Mouse (Mus musculus) gastrocnemius, postnatal 36 days (tissue): ENCODE data around the gene Stk32c. TPM values are rescaled to one million over a fixed set of nuclear protein-coding genes. Genes with fewer than 3 reads are reported as not detected.

Experiments
- DNase-seq, 2 experiments: peaks; one replicate each; pipeline ENCODE4 v3.0.0; 2022
- intact Hi-C: fragments of 180-260 bp; cut with DNase I; formaldehyde crosslinking; loops from one replicate; pipeline ENCODE4 v1.15.1; 2025
- long read RNA-seq, 2 experiments: library from polyadenylated mRNA; stranded (forward); transcript quantifications; one replicate each; pipeline ENCODE4 v2.0.0; 2021
- total RNA-seq, 2 experiments: library from RNA; stranded (reverse); gene quantifications; 2 replicates each; pipeline ENCODE4 v1.2.3; 2021

Stk32c gene
- total RNA-seq, result under 1 TPM; 0.10 to 0.38 TPM
- long read RNA-seq, experiment 1, result 0 reads
- long read RNA-seq, experiment 2, result 0 reads

DNA sequence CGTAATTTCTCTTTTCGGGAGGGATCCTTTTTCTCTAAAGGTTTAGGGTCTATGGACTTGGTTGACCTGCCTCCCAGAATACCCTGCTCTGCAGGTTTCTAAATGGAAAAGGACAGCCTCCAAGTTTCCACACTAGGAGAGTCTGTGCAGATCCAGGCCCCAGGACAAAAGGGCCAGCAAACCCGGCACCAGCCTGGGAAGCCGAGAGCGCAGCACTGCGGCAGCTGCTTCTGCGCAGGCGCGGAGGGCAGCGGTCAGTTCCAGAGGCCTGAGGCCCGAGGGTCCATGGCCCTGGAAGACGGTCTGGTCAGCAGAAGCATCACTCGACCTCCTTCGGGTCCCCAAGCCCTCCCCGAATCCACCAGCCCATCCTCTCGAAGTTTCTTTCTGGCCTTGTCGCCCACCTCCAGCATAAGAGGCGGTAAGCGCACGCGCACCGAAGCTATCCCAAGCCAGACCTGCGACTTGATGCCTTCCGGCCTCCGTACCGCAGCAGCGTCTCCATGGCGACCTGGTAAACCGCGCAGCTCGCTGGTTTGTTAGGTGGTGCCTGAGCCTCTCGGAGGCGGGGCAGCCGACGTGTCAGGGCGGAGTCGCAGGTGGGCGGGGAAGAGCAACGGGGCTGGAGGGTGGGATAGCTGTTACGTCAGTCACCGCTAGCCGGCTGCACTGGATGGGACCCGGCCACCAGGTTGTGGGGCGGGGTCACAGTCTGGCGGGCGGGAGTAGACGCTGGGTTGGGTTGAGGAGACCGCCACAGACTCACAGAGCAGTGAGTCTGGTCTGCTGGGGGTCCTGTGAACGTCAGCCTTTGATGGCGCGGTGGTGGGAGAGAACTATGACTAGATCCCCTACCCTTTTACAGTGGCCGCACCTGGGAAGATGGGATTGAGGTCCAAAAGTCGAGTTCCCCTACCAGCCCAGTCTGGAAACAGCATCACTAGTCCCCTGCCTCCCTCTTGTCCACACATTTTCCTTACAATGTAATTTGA lies at the start of gene Stk32c, which contains the start of gene Lrrc27:
TSS of gene Stk32c (minus strand) at position 554 of the 992 bp plus-strand sequence.
TSS of gene Lrrc27 (plus strand) at position 235 of the 992 bp plus-strand sequence.
- DNase-seq, result peak; percentile 95 to 97
- intact Hi-C loops, result no loop called here

DNA sequence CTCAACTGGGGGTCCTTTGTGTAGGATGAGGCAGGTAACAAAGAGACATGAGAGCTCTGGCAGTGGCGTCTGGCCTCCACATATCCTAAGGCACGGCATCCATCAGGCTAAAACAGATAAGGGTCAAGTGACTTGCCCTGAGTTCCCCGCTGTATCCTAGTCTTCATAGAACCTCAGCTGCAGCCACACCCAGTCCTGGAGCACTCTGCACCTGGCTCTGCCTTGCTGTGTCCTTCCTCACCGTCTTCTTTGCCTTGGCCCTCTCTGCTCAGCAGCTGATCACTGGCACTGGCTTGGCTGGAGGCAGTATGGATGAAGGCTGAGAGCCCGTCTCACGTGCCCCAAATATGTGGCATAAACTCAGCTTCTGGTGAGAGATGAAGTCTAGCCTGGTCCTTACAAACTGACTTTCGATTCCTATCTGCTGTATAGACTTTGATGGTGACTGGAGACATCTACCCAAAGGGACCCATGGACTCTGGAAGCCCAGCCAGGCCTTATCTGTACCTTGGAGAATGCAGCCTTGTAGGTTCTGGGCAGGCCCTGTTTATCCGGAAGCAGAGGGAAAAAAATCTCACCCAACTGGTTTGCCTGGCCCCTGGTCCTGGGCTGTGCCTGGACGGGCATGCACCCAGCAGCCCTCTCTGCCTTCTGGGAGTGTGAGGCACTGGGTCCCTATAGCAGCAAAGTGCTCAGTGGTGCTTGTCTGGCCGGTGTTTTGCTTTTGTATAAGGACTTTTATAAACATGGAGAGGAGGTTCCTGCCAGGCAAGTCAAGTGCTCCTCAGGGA lies 44.8 kb upstream of the Stk32c start:
- no peak for DNase-seq
- intact Hi-C loops, result no loop called here

DNA sequence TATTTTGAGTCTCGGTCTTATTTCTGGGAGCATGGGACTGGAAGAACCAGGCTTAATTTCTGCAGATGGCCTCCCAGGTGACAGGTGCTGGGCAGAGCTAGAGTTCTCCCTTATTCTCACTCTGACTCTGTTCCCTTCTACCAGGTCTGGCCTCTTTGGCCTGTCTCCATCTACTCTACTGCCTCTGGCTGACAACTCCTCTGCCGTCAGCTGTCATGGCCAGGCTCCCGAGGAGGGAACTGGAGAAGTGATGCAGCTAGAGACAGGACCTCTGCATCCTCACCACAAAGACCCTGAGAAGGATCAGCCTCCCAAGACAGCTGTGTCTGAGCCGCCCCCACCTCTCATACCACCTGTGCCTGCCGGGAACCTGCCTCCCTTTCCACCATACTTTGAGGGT lies 41.5 kb upstream of the Stk32c start:
- intact Hi-C loops, result no loop called here
- no peak for DNase-seq

DNA sequence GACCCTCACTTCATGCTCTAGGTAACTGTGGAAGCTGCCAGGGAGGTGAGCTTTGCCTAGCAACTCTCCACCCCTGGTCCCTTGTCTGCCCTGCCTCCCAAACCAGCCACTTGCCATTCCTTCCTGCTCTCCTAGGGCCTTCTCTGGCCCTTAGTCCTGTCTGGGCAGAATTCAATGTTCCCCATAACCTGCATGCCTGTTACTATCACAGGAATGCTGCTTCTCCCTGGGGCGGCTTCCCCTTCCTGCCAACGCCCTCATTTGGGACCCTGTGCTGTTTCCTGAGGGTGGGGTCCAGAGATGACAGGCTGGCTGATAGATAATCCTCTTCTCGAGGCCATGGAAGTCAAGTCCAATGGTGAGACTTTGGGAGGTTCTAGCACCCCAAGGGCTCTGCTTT lies 40.4 kb upstream of the Stk32c start:
- DNase-seq, result no peak

DNA sequence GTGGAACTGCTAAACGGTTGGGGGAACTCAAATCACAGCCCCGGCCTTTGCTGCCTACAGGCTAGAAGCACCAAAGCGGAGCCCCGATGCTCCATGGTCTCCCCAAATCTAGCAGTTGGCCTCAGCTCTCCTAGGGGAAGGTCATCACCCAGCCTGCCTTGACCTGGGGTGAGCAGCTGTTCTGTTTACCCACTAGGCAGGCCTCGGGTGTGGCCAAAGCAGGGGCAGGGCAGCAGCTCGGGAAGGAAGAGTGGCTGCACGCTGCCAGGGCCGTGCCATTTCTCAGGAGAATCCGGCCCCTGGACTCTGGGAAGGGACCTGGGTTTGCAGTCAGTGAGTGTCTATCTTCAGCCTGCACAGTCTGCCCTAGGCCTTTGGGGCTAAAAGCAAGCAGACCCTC lies 39.9 kb upstream of the Stk32c start:
- no peak for DNase-seq
- intact Hi-C loops, result no loop called here

More for the DNA sequence above, 40.4 kb upstream of the Stk32c start:
- intact Hi-C loops, result no loop called here

DNA sequence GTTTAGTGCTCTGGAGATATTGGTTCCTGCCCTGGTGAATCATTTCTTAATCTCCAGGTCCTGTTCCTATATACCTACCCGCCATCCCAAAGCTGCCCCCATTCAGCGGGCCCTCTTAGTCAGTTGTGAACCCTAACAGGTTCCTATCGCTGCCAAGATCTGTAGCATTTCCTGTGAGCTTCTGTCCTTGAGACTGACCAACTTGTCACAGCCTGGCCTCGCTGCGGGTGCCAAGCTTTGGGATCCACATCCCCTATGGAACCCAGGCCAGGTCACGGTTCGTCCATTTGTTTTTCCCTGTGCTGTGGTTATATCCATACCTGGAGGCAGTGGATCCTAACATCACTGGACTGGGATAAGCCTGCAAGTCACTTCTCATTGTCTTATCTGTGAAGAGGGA lies 39.5 kb upstream of the Stk32c start:
- intact Hi-C loops, result no loop called here
- DNase-seq, result no peak

DNA sequence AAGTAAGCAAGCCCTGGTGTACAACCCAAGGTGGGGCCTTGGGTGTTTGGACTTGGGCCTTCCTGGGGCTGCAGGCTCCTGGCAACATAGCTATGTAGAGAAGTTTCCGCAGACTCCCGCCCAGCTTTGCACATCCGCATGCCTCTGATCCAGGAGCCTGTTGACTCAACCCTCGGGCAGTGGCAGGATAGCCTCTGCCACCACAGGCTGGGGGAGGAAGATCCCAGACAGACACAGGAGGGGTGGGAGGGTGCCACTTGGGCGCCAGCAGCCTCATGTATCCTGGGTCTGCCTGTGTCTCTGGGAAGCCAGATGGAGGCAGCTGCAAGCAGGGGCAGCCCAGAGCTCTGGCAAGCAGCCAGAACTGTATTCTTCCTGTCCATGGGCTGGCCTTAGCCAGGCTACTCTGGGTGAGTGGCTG lies 38.8 kb upstream of the Stk32c start:
- peak in 1 of 2 experiments; percentile 51 for DNase-seq
- intact Hi-C loops, result no loop called here

DNA sequence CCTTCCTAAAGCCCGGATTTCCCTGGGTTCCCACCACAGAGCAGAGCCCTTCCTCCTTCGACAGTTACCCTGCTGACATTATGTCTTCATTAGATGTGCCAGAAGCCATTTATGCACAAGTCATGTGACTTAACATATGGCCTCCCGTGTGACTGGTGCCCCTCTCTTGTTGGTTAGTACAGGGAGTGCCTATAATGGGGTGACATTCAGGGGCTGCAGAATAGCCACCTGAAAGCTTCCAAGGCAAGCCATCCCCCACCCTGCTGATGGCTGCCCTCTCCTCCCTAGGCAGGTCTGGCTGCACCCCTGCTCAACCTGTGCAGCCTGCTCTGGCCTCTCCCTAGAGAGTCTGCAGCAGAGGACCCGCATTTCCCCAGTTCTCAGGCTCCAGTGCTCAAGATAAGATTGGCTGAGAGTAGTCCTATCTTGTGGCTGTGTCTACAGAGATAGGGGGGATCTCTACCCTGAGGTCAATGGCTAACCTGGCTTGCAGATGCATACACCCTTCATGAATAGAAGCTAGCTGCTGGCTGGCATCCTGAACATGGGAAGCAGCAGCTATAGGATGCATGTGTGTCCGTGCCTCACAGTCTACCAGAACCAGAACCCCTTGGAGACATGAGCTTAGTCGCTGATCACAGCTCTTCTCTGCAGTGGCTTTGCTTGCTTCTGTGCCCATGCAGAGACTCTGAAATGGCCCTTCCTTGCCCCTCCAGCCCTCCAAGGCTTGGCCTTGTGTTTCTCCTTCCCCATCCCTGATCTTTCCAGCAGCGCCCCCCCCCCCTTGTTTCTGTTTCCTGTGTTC lies 36.5 kb upstream of the Stk32c start:
- no peak for DNase-seq
- intact Hi-C loops, result no loop called here

DNA sequence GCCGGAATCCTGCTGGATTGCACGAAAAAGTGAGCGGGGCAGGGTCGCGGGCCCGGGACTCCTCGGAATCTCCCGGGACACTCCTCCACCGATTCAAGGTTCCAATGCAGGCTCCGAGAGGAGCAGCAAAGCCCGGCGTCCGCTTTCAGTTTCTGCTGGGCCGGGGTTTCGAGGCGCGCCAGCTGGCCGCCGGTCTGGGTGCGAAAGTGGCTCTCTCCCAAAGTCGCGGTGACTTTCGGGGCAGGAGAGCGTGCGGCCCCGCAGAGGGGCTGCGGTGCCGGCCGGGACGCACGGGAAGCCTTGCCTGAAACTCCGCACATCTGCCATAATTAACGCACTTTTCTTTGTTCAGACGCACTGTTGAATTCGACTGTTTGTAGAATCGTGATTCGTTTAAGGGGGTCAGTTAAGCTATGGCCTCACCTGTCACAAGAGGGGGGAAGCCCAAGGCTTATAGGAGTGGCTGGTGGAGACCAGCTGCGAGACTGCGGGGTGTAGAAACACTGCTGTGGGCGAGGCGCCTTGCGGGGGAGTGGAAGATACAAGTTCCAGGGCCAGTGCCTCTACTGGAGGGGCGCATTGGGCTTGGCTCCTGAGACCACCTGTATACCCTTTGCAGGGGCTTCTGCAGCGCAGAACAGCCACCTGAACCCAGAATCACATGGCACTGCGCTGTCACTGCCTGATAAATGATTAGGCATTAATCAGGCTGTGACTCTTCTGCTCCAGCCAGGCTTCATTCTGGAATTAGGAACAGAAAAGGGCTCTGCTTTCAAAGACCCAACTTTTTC lies 35.7 kb upstream of the Stk32c start:
- intact Hi-C loops, result no loop called here

DNA sequence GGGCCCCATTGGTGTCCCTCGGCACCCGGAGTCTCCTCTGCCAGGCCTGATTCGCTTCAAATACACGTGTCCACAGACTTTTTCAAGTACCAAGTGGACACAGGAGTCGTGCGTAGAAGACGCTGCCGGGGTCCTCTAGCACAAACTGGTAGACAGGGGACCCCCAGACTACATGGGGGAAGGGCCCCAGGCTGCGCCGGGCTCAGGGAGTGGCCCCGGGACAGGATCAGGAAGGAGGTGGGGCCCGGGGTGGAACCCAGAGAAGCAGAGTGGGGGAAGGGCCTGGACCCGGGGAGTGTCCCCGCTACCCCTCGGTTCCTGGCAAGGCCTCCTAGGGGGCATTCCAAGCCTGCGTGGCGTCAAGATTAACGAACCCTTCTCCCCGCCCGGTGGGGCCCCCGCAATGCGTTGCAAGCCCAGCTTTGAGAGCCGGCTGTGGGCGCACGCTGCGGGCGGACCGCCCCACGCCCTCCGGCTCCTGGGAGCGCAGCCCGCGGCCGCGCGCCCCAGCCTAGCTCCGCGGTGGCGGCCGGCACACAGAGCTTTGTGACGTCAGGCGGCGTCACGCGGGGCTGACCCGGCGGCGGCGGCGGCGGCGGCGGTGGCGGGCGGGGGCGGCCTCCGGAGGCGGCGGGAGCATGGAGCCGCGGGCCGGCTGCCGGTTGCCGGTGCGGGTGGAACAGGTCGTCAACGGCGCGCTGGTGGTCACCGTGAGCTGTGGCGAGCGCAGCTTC lies 34.9 kb upstream of the Stk32c start, which contains the start of gene Pwwp2b:
TSS of gene Pwwp2b (plus strand) at position 602 of the 734 bp plus-strand sequence.
- intact Hi-C loops, result no loop called here
- DNase-seq, result peak; percentile 78 to 80

More for the DNA sequence above, 35.7 kb upstream of the Stk32c start:
- peak in 1 of 2 experiments; percentile 32 for DNase-seq

DNA sequence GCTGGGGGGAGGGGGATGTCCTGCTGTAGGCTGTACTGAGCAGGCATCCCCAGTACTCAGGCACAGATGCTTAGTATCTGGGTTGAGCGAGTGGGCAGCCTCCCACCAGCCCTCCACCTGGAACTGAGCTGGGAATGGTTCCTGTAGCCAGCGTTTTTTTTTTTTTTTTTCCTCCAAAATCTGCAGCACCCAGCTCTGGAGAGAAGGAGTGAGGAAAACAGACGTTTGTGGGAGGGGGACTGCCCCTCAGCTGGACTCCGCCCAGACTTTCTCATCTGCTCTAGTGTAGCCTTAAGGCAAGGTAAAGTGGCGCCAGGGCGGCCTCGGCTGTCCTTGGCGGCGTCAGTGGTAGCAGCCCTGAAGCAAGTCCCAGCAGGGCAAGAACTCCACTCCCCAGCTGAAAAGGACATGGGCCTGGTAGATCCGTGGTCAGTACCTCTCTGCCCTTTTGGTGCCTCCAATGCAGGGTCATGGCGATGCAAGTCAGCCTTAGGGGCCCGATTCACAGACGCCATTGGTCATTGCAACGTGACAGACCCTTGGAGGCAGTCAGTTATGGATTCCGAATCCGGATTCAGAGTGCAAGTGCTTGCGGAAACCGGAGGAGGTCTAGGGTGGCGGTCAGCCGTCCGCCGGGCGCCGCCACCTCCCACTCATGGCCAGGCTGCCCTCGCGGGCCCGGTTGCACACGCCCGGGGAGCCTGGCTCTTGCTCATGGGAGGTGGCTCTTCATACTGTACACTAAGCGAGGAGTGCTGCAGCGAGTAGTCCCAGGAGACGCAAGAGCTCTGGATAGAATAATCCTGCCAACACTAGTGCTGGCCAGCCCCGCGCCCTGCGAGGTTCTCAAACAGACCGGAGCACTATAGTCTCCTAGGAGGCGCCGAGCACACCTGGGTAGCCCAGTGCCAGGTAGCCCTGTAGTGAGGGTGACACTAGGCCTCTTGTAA lies 34.1 kb upstream of the Stk32c start:
- intact Hi-C loops, result no loop called here
- peak in 1 of 2 experiments; percentile 70 for DNase-seq

DNA sequence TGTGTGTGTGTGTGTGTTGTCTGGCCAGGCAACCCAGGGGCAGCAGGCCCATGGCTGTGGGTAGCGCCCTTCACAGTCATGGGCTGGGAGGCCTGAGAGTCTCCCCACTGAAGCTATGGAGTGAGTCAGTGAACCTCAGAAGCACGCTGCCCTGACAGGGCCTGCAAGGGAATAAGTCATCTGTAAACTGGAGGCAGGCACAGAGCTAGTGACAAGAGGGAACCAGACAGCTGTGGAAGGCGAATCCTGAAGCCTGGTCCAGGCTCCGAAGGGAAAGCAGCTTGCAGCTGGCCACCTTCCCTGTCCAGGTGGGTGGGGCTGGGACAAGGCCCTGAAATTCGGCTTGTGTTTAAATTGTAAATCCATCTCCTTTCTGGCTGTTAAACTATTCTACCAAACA lies 33.0 kb upstream of the Stk32c start:
- intact Hi-C loops, result no loop called here
- DNase-seq, result no peak

DNA sequence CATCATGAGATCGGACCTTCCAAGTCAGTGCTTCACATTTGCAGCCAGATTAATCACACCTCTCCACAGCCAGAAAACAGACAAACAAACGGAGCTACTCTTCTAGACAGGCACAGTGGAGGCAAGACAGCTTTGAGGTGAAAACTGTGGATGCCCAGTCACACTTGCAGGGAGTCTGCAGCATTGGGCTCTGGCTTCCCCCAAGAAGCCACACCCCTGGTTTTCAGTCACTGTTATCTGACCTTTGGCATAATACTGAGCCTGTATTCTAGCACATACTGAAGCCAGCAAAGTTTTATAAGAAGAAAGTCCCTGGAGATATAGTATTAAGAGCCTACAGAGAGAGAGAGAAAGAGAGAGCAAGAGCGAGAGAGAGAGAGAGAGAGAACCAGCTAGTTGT lies 26.3 kb upstream of the Stk32c start:
- DNase-seq, result no peak
- intact Hi-C loops, result loop anchor here (10.0 kb wide), 1 partner anchor 145 kb away; the partner anchor contains the start of gene Inpp5a

DNA sequence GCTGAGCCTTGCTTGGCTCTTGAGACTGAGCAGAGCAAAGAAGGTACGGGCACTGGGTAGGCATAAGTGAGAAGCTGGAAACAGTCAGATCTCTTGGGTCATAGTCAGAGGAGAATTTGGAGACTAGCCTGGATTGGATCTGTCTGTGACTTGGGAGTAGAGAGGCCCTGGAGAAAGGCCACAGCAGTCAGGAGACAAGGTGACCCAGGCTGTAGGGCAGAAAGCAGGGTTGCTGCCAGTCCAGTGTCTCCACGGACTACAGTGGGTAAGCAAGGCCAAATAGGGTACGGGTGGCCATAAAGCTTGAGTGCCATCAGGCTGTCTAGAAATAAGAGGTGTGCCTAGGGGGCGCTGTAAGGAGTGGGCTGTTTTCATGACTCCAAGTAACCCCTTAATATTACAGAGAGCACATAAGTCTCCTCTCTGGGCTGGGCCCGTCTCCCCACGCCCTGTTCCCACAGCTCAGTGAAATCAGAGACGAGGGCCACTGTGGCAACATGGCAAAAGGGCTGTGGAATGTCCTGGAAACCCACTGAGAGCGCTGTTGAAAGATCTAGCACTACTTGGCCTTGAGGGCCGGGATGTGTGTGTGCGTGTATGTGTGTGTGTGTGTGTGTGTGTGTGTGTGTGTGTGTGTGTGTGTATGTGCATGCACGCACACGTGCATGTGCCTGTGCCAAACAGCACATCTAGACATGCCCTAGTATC lies 22.7 kb upstream of the Stk32c start:
- DNase-seq, result peak in 1 of 2 experiments; percentile 31
- intact Hi-C loops, result loop anchor here (10.0 kb wide), 1 partner anchor 149 kb away; the partner anchor contains the start of gene Inpp5a

DNA sequence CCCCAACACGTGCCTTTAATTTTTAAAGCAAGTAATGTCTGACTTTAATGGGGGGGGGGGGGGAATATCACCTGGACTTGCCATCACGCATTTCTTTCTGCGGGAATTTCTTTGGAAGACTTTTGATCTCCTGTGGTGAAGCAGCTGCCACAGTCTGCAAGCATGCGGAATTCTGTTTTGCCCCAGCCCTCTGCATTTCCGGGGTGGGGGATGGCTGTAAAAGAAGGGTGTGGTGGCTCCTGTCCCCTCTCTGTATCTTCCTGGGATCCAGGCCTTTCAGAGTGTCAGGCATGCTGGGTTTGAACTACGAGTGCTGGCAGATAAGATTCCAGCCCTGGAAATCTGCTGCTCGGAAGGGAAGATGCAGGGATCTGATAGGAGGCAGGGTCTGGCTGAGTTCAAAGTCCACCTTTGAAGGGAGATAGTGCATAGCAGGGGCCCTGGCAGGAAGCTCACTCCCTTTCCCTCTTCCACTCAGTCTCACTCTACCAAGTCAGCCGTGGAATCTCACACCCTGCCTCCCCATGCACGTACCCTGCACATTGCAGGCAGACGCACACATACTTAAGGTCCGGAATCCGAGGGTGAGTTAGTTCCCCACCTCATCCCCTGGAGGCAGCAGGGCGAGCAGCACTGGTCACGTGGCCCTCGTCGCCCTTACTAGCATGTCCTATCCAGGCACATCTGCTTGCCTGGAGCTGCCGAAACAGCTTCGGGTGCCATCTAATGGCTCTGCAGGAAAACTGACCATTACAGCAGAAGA lies 21.5 kb upstream of the Stk32c start:
- intact Hi-C loops, result loop anchor here (10.0 kb wide), 1 partner anchor 150 kb away; the partner anchor contains the start of gene Inpp5a
- peak; percentile 39 to 42 for DNase-seq

DNA sequence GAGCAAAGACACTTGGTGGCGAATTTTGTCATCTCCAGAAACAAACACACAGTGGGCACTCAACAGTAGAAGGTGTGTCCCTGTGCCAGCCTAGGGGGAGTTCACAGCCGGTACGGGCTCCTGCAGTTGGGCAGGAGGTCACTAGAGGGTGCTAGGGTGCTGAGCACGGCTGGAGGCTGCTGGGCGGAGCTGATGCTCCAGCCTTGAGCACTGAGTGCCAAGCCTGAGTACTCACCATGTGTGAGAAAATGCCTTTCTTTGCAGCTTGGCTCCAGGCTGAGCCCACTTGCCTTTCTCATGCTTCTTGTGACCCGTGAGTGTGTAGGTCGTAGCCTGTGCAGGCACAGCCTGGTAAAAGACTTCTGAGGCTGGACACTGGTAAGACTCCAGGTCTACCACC lies 20.6 kb upstream of the Stk32c start:
- DNase-seq, result peak; percentile 77 to 83
- intact Hi-C loops, result loop anchor here (1.0 to 10.0 kb wide), 3 partner anchors 66 to 239 kb away; partner anchors contain the start of gene Inpp5a
